Mouse (Mus musculus) bone marrow, adult 2 months (tissue): Measurements from ENCODE around the gene Tacc2.

Experiments used
- CTCF ChIP-seq: fragments of 200-500 bp; IDR thresholded peaks from 2 replicates; pipeline ENCODE4 v1.5.1; 2011; ENCODE audit warnings: low read length, control low read depth; ENCODE audit not compliant: control insufficient read depth, insufficient read depth
- POLR2A ChIP-seq: fragments of 200-500 bp; IDR thresholded peaks from 2 replicates; pipeline ENCODE4 v1.6.1; 2011; ENCODE audit warnings: low read depth, mild to moderate bottlenecking, control low read depth, low read length, borderline replicate concordance; ENCODE audit not compliant: control insufficient read depth

DNA sequence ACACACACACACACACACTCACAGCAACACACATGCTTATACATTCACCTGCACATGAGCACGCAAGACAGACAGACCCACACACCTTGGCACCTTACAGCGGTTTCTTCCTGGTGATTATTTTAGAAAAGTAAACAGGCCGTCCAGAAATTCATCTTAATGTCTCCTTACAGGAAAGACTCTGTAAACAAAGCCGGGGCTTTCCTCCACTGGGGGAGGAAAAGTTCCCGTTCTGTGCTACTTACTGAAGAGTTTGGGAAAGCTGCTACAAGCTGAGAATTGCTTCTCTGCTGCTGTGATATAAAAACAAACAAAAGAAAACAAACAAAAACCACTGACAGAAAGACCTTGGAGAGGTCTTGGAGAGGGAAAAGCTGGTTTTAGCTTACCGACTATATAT lies 231.5 kb downstream of the Tacc2 start:
- TF ChIP-seq CTCF (no peak), POLR2A (no peak)
